Mouse (Mus musculus) neural tube, embryonic 11.5 days (tissue): ENCODE measurements around the gene St6gal1. TPM values are rescaled to one million over a fixed set of nuclear protein-coding genes. Genes with fewer than 3 reads are reported as not detected.
A peak's percentile ranks its signal among the peaks of the same experiment; 100 is the strongest.

ENCODE experiments used
- ATAC-seq: fragments of 200-750 bp; cut with Nextera tagmentation; 2 replicates; pipeline ENCODE4 v1.8.0; 2017; ENCODE audit warnings: moderate number of reproducible peaks, mild to moderate bottlenecking, moderate TSS enrichment, moderate library complexity; ENCODE audit not compliant: insufficient read depth, low FRiP score, low TSS enrichment
- DNase-seq: peaks from one replicate; pipeline ENCODE4 v3.0.0-alpha.2; 2015; ENCODE audit warnings: low spot score
- H3K27ac ChIP-seq: fragments of 300-500 bp; sonication (generic); 2 replicates; pipeline ENCODE4 v1.5.1; 2014; ENCODE audit warnings: low read depth, mild to moderate bottlenecking, low read length
- H3K27me3 ChIP-seq: fragments of 300-500 bp; sonication (generic); 2 replicates; pipeline ENCODE4 v1.6.1; 2014; ENCODE audit warnings: mild to moderate bottlenecking, low read length, mixed read lengths; ENCODE audit not compliant: control insufficient read depth, insufficient read depth
- H3K36me3 ChIP-seq: fragments of 300-500 bp; sonication (generic); 2 replicates; pipeline ENCODE4 v1.6.1; 2014; ENCODE audit warnings: mild to moderate bottlenecking, low read length, moderate library complexity, mixed read lengths; ENCODE audit not compliant: control insufficient read depth, insufficient read depth
- H3K4me1 ChIP-seq: fragments of 300-500 bp; sonication (generic); 2 replicates; pipeline ENCODE4 v1.6.1; 2014; ENCODE audit warnings: low read length, mixed read lengths; ENCODE audit not compliant: control insufficient read depth, insufficient read depth
- H3K4me2 ChIP-seq: fragments of 300-500 bp; sonication (generic); 2 replicates; pipeline ENCODE4 v1.6.1; 2014; ENCODE audit warnings: low read depth, mild to moderate bottlenecking, moderate library complexity
- H3K4me3 ChIP-seq: fragments of 300-500 bp; sonication (generic); 2 replicates; pipeline ENCODE4 v1.5.1; 2014; ENCODE audit warnings: low read depth, low read length
- H3K9ac ChIP-seq: fragments of 300-500 bp; sonication (generic); 2 replicates; pipeline ENCODE4 v1.6.1; 2014; ENCODE audit warnings: mild to moderate bottlenecking, low read length
- H3K9me3 ChIP-seq: fragments of 300-500 bp; sonication (generic); 2 replicates; pipeline ENCODE4 v1.6.1; 2016; ENCODE audit warnings: low read length; ENCODE audit not compliant: control insufficient read depth
- WGBS: fragments of 180-500 bp; shearing (Covaris S2); extraction: QIAGEN DNeasy Blood & Tissue Kit; methylation state at CpG from one replicate; pipeline ENCODE4 v1.1.7; 2014; 5-methylcytosine and 5-hydroxymethylcytosine counted together
- polyA plus RNA-seq: library from polyadenylated mRNA; unstranded; fragments of >200 nt; fragmentation: Nextera tagmentation; extraction: Ambion mirVana; gene quantifications from 2 replicates; pipeline ENCODE4 v1.2.1, GENCODE M21; 2014

The St6gal1 gene
- polyA plus RNA-seq, 1 experiment from 2014 or later = 39.7 TPM

DNA sequence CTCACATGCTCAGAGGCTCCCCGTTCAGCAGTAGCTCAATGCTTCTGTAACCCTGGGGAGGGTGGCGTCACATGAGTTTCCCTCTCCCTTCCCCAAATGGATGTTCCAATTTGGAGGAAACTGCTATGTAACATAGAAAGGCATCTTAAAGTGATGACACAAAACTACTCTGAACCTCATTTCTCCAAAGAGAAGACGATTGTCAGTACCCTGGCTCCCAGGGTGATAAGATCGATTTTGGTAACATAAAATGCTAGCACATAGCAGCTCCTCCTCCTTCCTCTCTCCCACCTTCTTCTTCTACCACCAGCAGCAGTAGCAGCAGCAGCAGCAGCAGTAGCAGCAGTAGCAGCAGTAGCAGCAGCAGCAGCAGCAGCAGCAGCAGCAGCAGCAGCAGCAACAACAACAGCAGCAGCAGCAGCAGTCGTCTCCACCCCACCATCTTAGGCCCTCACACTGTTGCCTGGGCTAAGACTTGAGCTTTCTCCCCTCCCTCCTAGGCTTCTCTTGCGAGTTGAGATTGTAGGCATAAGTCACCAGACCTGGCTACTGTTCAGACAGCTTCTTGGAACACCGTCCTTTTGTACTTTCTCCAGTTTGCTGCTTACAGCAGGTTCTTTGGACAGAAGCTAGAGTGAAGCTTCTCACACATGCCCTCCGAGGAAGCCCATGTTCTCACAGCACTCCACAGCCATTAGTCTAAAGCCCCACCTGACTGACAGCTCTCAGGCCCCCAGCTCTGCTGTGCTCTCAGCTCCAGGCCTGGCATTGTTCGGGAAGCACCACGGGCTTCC, 81.5 kb downstream of the St6gal1 start:
- no peaks in the 10 kb centered on the region for H3K9me3 ChIP-seq
- H3K4me1 ChIP-seq = peaks cover 7% of the 10 kb centered on the region
- no peak overlapping the region for H3K4me2 ChIP-seq
- H3K9ac ChIP-seq = no peak overlapping the region
- no peak overlapping the region for H3K27ac ChIP-seq
- no peaks in the 10 kb centered on the region for H3K36me3 ChIP-seq
- ATAC-seq (no peak), DNase-seq (no peak)
- WGBS = 79% methylated on average over 10 of the region's 10 CpGs
- H3K4me3 ChIP-seq = no peak overlapping the region
- no peaks in the 10 kb centered on the region for H3K27me3 ChIP-seq

DNA sequence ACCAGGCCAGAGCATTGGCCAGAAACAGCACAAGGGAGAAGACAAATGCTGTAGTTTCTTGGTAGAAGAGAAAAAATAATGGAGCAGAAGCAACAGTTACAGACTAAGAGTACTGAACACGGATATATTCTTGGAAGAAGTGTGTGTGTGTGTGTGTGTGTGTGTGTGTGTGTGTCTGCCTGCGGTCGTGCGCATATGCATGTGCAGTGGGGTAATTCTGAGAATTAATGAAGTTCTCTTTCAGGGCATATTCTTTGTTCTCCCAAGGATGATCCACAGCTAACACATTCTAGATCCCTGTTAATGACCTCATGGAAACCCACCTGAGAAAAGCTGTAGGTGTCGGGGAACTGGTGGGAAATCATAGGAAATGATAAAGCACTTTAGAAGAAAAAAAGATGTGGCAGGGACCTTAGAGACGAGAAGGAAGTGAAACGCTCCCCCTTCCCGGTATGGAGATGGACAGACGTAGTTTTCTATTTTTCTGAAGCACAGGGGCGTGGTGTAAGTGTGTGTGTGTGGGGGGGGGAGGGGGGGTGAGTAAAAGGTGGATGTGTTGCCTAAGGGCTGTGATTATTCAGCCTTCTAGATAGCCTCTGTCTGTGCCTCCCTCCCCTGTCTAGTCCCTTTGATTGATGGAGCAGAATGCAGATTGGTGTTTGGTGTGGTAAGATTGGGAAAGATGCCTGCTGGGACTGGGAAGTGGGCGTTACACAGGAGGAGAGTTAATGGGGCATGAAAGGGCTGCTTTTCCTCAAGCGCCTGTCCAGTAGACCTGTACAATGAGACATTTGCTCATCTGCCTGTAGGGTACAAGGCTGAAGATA, 82.8 kb downstream of the St6gal1 start:
- ATAC-seq (peak; percentile 90), DNase-seq (peak; percentile 45)
- WGBS = 48% methylated on average over 11 of the region's 12 CpGs
- no peak overlapping the region for H3K9ac ChIP-seq
- H3K4me3 ChIP-seq = no peak overlapping the region
- H3K27ac ChIP-seq = 0 out of 2 replicates have a peak overlapping the region, but pooled peaks have one; percentile 14
- no peaks in the 10 kb centered on the region for H3K36me3 ChIP-seq
- H3K9me3 ChIP-seq = no peaks in the 10 kb centered on the region
- no peaks in the 10 kb centered on the region for H3K27me3 ChIP-seq
- peaks cover 7% of the 10 kb centered on the region for H3K4me1 ChIP-seq
- H3K4me2 ChIP-seq = no peak overlapping the region

DNA sequence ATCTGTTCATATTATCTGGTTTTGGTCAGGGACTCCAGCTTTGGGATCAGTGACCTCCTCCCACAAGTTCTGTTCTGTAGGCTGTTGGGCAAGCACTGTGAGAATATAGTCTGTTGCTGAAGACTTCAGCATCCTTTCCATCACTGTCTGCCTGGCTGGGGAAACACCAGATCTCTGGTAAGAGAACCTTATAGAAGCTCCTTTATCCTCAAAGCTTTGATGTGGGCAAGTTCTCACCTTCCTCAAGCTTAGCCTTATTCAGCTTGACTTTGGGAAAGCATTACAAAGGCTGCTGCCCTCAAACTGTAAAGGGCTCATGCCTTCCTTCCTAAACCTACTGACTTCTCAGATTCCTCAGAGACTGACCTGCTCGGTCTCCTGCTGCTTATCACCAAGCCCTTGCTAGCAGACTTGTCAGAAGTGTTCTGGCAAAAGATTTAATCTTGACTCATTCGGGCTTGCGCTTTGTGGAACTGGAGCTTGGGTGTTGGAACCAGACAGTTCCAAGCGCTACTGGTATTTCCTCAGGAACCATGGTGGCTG, 83.5 kb downstream of the St6gal1 start:
- no peak overlapping the region for H3K9ac ChIP-seq
- 68% methylated on average over 4 of the region's 4 CpGs for WGBS
- H3K4me3 ChIP-seq = no peak overlapping the region
- ATAC-seq (no peak), DNase-seq (no peak)
- H3K4me2 ChIP-seq = no peak overlapping the region
- H3K36me3 ChIP-seq = no peaks in the 10 kb centered on the region
- H3K9me3 ChIP-seq = no peaks in the 10 kb centered on the region
- no peak overlapping the region for H3K27ac ChIP-seq
- H3K27me3 ChIP-seq = no peaks in the 10 kb centered on the region
- H3K4me1 ChIP-seq = peaks cover 7% of the 10 kb centered on the region

DNA sequence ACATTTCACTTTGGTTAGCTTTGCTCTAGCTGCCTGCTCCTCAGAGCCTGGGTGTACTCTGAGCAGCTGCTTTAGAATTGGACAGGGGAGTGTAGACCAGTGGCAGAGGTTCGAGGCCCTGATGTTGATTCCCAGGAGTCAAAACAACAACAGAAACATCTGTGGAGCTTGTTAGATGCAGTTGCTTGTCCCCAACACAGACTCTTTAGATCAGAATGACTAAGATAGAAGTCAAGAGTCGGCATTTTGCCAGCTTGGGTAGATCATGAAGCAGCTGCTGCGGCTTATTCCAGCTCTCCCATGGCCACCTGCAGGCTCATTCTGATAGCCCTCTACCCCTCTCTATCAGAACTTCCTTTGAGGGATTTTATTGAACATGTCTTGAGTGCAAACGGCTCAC, 84.5 kb downstream of the St6gal1 start:
- no peak overlapping the region for H3K4me2 ChIP-seq
- ATAC-seq (no peak), DNase-seq (no peak)
- H3K27ac ChIP-seq = no peak overlapping the region
- peaks cover 7% of the 10 kb centered on the region; the same call in 1 of the 2 replicates for H3K4me1 ChIP-seq
- WGBS = 76% methylated on average over 4 of the region's 4 CpGs
- no peaks in the 10 kb centered on the region for H3K36me3 ChIP-seq
- no peaks in the 10 kb centered on the region for H3K27me3 ChIP-seq
- H3K4me3 ChIP-seq = no peak overlapping the region
- no peak overlapping the region for H3K9ac ChIP-seq
- H3K9me3 ChIP-seq = no peaks in the 10 kb centered on the region

DNA sequence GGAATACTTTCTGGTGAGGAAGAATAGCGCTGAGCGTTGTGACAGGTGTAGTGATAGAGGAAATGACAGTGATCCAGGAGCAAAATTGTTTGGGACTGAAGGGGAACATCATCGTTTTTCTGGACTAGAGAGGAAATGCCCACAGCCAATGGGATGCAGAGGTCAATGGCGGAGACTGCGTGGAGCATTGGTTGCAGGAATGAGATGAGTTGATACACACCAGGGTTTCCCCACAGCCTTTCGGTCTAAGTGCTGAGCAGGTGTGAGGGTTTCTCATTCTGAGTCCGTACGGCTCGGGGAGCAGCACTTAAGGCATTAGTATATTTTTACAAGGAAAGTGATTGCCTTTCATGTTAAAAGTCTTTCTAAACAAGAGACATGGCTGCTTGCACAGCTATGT, 88.1 kb downstream of the St6gal1 start:
- ATAC-seq (no peak), DNase-seq (no peak)
- H3K9me3 ChIP-seq = no peaks in the 10 kb centered on the region
- H3K27ac ChIP-seq = no peak overlapping the region
- no peaks in the 10 kb centered on the region for H3K36me3 ChIP-seq
- no peak overlapping the region for H3K4me3 ChIP-seq
- H3K4me2 ChIP-seq = no peak overlapping the region
- H3K9ac ChIP-seq = no peak overlapping the region
- H3K4me1 ChIP-seq = no peaks in the 10 kb centered on the region; the same call in 1 of the 2 replicates
- H3K27me3 ChIP-seq = no peaks in the 10 kb centered on the region
- 94% methylated on average over 9 of the region's 9 CpGs for WGBS

DNA sequence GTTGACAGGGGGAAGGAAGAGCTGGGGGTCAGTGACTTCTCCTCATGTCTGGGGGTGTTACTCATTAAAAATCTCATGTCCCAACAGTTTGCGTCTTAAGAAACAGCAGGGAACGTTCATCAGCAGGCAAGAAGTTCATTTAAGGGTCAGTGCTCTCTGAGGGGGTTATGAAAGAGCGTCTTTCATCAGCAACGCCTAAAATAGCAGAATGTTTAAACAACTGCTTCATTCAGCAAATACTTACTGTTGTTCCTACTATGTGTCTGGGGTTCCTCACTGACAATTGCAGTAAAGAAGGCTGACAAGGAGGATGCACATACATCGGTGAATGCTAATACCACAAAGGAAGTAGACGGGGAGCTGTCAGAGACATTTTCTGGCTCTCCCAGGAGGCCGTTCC, 90.2 kb downstream of the St6gal1 start:
- Histone ChIP-seq H3K36me3 (no peaks in the 10 kb centered on the region), H3K9ac (no peak overlapping the region), H3K4me3 (no peak overlapping the region), H3K9me3 (no peaks in the 10 kb centered on the region), H3K4me2 (no peak overlapping the region), H3K4me1 (no peaks in the 10 kb centered on the region), H3K27me3 (no peaks in the 10 kb centered on the region), H3K27ac (no peak overlapping the region)
- ATAC-seq (no peak), DNase-seq (peak; percentile 32)
- WGBS = 37% methylated on average over 7 of the region's 7 CpGs

DNA sequence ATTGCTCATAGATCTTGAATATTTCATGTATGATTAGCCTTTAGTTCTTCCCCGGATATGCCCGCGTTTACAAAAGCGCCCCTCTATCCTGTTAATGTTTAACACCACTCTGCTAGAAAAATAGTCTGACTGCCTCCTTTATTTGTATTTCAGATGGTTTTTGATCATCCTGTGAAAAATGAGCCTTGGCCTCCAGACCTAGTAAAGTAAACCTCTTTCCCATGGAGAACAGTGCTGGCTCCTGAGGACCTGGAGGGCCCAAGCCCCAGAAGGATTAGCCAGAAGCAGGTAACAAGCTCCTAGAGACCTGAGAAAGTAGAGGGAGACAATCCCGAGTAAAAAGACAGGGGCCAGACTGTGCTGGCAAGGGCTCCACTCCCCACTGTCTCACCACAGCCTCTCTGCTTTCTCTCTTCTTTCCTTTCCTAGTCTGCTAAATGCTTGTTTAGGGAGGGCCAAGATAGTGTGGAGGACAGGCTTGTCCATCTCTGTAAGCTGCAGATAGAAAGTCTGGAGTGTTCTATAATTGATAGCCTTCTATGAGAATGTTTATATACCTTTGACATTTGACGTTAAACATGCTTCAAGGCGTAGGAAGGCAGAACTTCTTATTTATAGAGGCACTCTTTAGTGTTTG, 93.0 kb downstream of the St6gal1 start:
- no peak overlapping the region for H3K27ac ChIP-seq

DNA sequence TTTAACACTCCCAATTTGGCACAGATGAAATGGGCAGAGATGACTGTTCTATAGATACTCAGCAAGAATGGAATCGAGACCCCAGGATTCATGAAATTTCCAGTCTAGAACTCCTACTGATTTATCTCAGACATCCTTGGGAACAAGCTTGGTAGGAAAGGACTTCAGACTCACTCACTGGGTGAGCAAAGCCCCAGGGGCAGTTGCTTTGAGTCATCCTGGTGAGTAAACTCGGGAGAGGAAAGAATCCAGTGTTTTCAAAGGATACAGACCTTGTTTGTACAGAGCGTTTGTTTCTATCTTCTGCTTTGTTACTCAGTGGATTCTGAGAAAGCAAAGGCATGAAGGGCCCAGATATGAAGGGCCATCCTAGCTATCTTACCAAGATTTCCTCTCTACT, 95.5 kb downstream of the St6gal1 start:
- no peak overlapping the region for H3K9ac ChIP-seq
- no peak overlapping the region for H3K27ac ChIP-seq
- no peak overlapping the region for H3K4me2 ChIP-seq
- ATAC-seq (no peak), DNase-seq (no peak)
- H3K27me3 ChIP-seq = no peaks in the 10 kb centered on the region
- no peaks in the 10 kb centered on the region for H3K36me3 ChIP-seq
- 81% methylated on average over 3 of the region's 3 CpGs for WGBS
- H3K9me3 ChIP-seq = no peaks in the 10 kb centered on the region
- H3K4me3 ChIP-seq = no peak overlapping the region
- H3K4me1 ChIP-seq = no peaks in the 10 kb centered on the region

More for the DNA sequence above, 93.0 kb downstream of the St6gal1 start:
- Histone ChIP-seq H3K9ac (no peak overlapping the region), H3K4me3 (no peak overlapping the region), H3K36me3 (no peaks in the 10 kb centered on the region), H3K9me3 (no peaks in the 10 kb centered on the region), H3K4me2 (no peak overlapping the region), H3K4me1 (no peaks in the 10 kb centered on the region), H3K27me3 (no peaks in the 10 kb centered on the region)
- ATAC-seq (no peak), DNase-seq (no peak)
- 79% methylated on average over 7 of the region's 7 CpGs for WGBS
